Mouse (Mus musculus) inflammation-experienced regulatory T-cells (primary cell): Measurements from ENCODE around the gene Ms4a6c. TPM values are rescaled to one million over a fixed set of nuclear protein-coding genes. Genes with fewer than 3 reads are reported as not detected.

Source experiments
- polyA plus RNA-seq, 2 experiments: library from polyadenylated mRNA; unstranded; fragments of 100-300 nt; shearing (Covaris generic); gene quantifications; one replicate each; pipeline ENCODE4 v1.2.1; 2017

Gene Ms4a6c
- 10 to 100 TPM; 12.9 to 14.6 TPM for polyA plus RNA-seq

DNA sequence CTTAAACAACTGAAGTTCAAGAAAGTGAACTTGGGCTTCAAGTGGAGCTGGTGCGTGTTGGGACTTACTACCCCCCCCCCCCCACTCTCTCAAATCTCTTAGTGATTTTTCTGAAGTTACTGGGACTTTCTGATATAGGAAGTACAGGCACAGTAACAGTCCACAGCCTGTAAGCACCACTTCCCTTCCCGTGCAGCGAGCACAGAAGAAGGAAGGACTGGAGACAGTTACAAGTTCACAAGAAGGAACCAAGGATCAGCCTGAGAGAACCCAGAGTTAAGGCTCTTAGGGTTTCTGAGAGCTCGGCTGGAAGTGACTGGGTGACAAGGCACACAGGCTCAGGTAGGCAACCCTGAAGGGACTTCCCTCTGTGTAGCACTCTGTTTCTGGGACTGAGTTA is at the start of gene Ms4a6c:
Gene Ms4a6c (plus strand): TSS at position 152 of the 400 bp plus-strand sequence.

GRCm38 (mm10) chr19:11443338-11443737 is 25.8 kb upstream of the Ms4a6c start, which contains the start of gene Ms4a4b:
Gene Ms4a4b, plus strand, starts transcription at chr19:11443553.

DNA sequence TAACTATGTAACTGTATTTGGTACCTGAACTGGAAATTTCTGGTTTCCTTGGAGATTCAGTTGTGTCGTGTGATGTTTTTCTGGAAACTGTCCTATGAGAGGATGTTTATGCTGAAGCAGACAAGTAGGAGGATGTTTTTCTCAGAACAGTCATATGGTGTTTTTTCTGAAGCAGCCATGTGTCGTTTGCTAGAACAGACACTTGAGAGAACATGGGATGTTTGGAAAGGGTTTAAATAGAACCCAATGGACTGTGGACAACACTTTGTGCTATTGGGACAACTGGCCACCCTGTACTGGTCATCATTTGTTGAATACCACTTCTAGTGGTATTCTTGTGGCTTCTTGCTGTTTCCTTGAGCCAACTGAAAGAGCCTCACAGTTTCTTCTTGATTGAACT is 16.6 kb downstream of the Ms4a6c start, which contains the start of gene Gm8369:
Gene Gm8369 (plus strand): TSS at position 193 of the 400 bp plus-strand sequence.

DNA sequence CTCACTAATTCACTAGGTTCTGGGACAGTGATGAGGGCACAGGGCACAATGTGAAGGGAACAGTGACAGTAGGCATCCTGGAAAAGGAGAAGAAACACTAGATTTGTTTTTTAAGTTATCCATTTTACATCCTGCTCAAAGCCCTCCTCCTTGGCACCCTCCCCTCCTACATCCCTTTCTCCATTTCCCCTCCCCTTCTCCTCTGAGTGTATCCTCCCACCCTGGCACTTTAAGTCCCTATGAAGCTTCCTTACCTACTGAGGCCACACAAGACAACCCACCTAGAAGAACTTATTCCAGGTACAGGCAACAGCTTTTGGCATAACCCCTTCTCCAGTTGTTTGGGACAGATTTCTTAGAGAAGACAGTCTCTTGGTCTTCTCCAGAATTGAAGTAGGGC is 47.1 kb downstream of the Ms4a6c start, which contains the start of gene Ms4a6b:
Gene Ms4a6b (plus strand): TSS at position 267 of the 400 bp plus-strand sequence.

Other genes starting within 250 kb of the Ms4a6c start
- under 1 TPM in 1 of 2 experiments, not detected in 1; 0.20 TPM for gene Ms4a12, start 236.9 kb upstream of the Ms4a6c start, polyA plus RNA-seq
- gene Ms4a1, start 203.1 kb upstream of the Ms4a6c start, polyA plus RNA-seq = 10 to 100 TPM in 1 of 2 experiments, 1 to 10 TPM in 1; 4.1 to 14.7 TPM
- not detected for gene Ms4a5, start 185.5 kb upstream of the Ms4a6c start, polyA plus RNA-seq
- gene Ms4a14, start 154.9 kb upstream of the Ms4a6c start, polyA plus RNA-seq = under 1 TPM in 1 of 2 experiments, not detected in 1; 0.07 TPM
- 1 to 10 TPM in 1 of 2 experiments, under 1 TPM in 1; 0.43 to 1.8 TPM for gene Ms4a7, start 133.2 kb upstream of the Ms4a6c start, polyA plus RNA-seq
- 1 to 10 TPM in 1 of 2 experiments, under 1 TPM in 1; 0.45 to 1.6 TPM for gene Ms4a4a, start 93.8 kb upstream of the Ms4a6c start, polyA plus RNA-seq
- gene Ms4a4c, start 64.6 kb upstream of the Ms4a6c start, polyA plus RNA-seq = 100 to 1,000 TPM in 1 of 2 experiments, 10 to 100 TPM in 1; 38.9 to 156 TPM
- 1,000 to 10,000 TPM; 2,238 to 3,168 TPM for gene Ms4a4b, start 25.8 kb upstream of the Ms4a6c start, polyA plus RNA-seq
- gene Gm8369, start 16.6 kb downstream of the Ms4a6c start, polyA plus RNA-seq = 100 to 1,000 TPM; 228 to 249 TPM
- 100 to 1,000 TPM; 810 to 848 TPM for gene Ms4a6b, start 47.1 kb downstream of the Ms4a6c start, polyA plus RNA-seq
- 1 to 10 TPM; 3.2 to 3.4 TPM for gene Ms4a4d, start 67.4 kb downstream of the Ms4a6c start, polyA plus RNA-seq
- 10 to 100 TPM in 1 of 2 experiments, 1 to 10 TPM in 1; 9.6 to 13.4 TPM for gene Ms4a6d, start 135.5 kb downstream of the Ms4a6c start, polyA plus RNA-seq
- under 1 TPM; 0.31 to 0.35 TPM for gene Ms4a2, start 154.4 kb downstream of the Ms4a6c start, polyA plus RNA-seq
- under 1 TPM in 1 of 2 experiments, not detected in 1; 0.77 TPM for gene Ms4a3, start 171.5 kb downstream of the Ms4a6c start, polyA plus RNA-seq
- gene Oosp2, start 191.2 kb downstream of the Ms4a6c start, polyA plus RNA-seq = not detected
- under 1 TPM in 1 of 2 experiments, not detected in 1; 0.55 TPM for gene Oosp1, start 221.8 kb downstream of the Ms4a6c start, polyA plus RNA-seq
- under 1 TPM; 0.41 to 0.78 TPM for gene Oosp3, start 227.7 kb downstream of the Ms4a6c start, polyA plus RNA-seq